ENCODE assay signal across 7 mouse cellular contexts in the genomic region with DNA sequence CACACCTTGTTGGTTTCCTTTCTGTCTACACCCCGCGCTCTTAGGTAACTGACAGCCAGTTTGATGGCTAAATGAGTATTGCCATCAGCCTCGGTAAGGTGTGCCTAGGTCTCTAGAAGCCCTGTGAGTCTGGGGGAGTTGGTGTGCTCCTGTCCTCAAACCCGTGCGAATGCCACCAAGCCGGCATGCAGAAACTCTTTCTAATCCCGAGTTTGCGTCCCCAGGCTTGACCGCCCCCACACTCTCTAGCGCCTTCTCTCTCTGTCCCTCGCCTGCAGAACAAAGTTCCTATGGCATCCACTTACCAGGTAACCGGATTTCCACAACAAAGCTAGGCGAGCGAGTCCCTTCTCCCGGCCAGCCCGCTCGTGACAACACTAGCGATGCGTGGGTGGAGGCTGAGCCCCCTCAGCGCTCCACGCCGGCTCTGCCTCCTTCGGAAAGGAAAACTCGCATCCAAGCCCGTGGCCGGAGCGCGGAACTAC. TPM values are rescaled to one million over a fixed set of nuclear protein-coding genes. Genes with fewer than 3 reads are reported as not detected.
A peak's percentile ranks its signal among the peaks of the same experiment; 100 is the strongest.
DNase-seq lines count a peak whose midpoint lies in the region; ATAC-seq and TF ChIP-seq lines count a peak whose summit lies in the region.

No protein-coding gene starts in this region.

- H3K4me1 ChIP-seq in lung, embryonic 14.5 days (ENCODE audit: insufficient read depth) = peaks cover 10% of the 10 kb centered on the region
- peaks cover 10% of the 10 kb centered on the region for H3K4me1 ChIP-seq in hindbrain, embryonic 11.5 days (replicated peaks; ENCODE audit: control insufficient read depth, insufficient read depth, low read length)

- H3K9me3 ChIP-seq in lung, embryonic 14.5 days (ENCODE audit: low read depth, low read length) = no peaks in the 10 kb centered on the region
- no peaks in the 10 kb centered on the region for H3K9me3 ChIP-seq in hindbrain, embryonic 11.5 days (ENCODE audit: control insufficient read depth, low read length)

- H3K27ac ChIP-seq in lung, embryonic 14.5 days (ENCODE audit: low read depth) = no peak overlapping the region
- no peak overlapping the region for H3K27ac ChIP-seq in hindbrain, embryonic 11.5 days (ENCODE audit: low read depth, low read length)
- H3K27ac ChIP-seq in macrophage = no peak overlapping the region

- no peaks in the 10 kb centered on the region for H3K79me2 ChIP-seq in macrophage (ENCODE audit: inconsistent target)

- no peak for DNase-seq in lung, embryonic 14.5 days
- no peak for DNase-seq in lung, postnatal 25 days (ENCODE audit: low spot score)
- peak; percentile 34 for DNase-seq in embryo, embryonic 11 days
- DNase-seq in hindbrain, embryonic 11.5 days (ENCODE audit: low spot score) = peak; percentile 69
- peak; percentile 19 for DNase-seq in thymus, postnatal 25 days
- DNase-seq in frontal cortex, postnatal 10 days (ENCODE audit: low spot score in 2 of 2) = no peak

- WGBS in lung, embryonic 14.5 days = under 1% methylated on average over 28 of the region's 28 CpGs
- WGBS in hindbrain, embryonic 11.5 days = under 1% methylated on average over 28 of the region's 28 CpGs
- under 1% methylated on average over 27 of the region's 28 CpGs for WGBS in macrophage (ENCODE audit: missing documents)

- no peaks in the 10 kb centered on the region for H3K36me3 ChIP-seq in lung, embryonic 14.5 days (ENCODE audit: insufficient read depth)
- H3K36me3 ChIP-seq in hindbrain, embryonic 11.5 days (ENCODE audit: control insufficient read depth, insufficient read depth, low read length) = no peaks in the 10 kb centered on the region
- no peaks in the 10 kb centered on the region for H3K36me3 ChIP-seq in macrophage (ENCODE audit: inconsistent target)

- no peak for TF ChIP-seq CTCF in lung, embryonic 14.5 days (IDR thresholded peaks at IDR 0.05; ENCODE audit: low read depth)

- H3K4me3 ChIP-seq in lung, embryonic 14.5 days (ENCODE audit: low read depth, low read length) = peak overlapping the region; percentile 54
- peak overlapping the region; percentile 36 for H3K4me3 ChIP-seq in hindbrain, embryonic 11.5 days (ENCODE audit: low read depth, low read length)
- H3K4me3 ChIP-seq in macrophage (ENCODE audit: inconsistent target) = peak overlapping the region; percentile 40

- peaks cover 15% of the 10 kb centered on the region for H3K27me3 ChIP-seq in lung, embryonic 14.5 days (ENCODE audit: insufficient read depth, low read length)
- H3K27me3 ChIP-seq in hindbrain, embryonic 11.5 days (ENCODE audit: control insufficient read depth, insufficient read depth, low read length) = peaks cover 16% of the 10 kb centered on the region

- H3K4me2 ChIP-seq in lung, embryonic 14.5 days = peak overlapping the region; percentile 99
- peak overlapping the region; percentile 72 for H3K4me2 ChIP-seq in hindbrain, embryonic 11.5 days (replicated peaks; ENCODE audit: low read depth, low read length)

- peak overlapping the region; percentile 55 for H3K9ac ChIP-seq in lung, embryonic 14.5 days
- H3K9ac ChIP-seq in hindbrain, embryonic 11.5 days (ENCODE audit: low read depth, low read length) = peak overlapping the region; percentile 31

- ATAC-seq in lung, embryonic 14.5 days (ENCODE audit: insufficient read depth) = 0 out of 2 replicates have a peak, but pooled peaks have one; percentile 2
- ATAC-seq in hindbrain, embryonic 11.5 days (ENCODE audit: low FRiP score) = 0 out of 2 replicates have a peak, but pooled peaks have one; percentile 12

RNA-seq across cellular contexts. Expression of a gene that starts 0.5 kb away (rescaled TPM):
- polyA plus RNA-seq in lung, embryonic 14.5 days (2014; fragmentation: Nextera tagmentation; extraction: Ambion mirVana) = 4.0 and 4.7 TPM in 2 replicates
- polyA plus RNA-seq in hindbrain, embryonic 11.5 days (2014; fragmentation: Nextera tagmentation; extraction: Ambion mirVana) = 2.3 and 2.9 TPM in 2 replicates
- total RNA-seq in macrophage (2018; cell fraction: chromatin; rRNA removed) = 10 to 100 TPM in 12 of 26 experiments, 1 to 10 TPM in 14; 1.4 to 19.9 (median 7.7) TPM
- 1 to 10 TPM in 13 of 26 experiments, under 1 TPM in 13; 0.34 to 3.1 (median 1.2) TPM for total RNA-seq in macrophage (2018; cell fraction: cytosol; rRNA removed)
- total RNA-seq in macrophage (2018; cell fraction: nucleus; rRNA removed) = 10 to 100 TPM in 9 of 26 experiments, 1 to 10 TPM in 13, under 1 TPM in 4; 0.22 to 24.8 (median 5.4) TPM
- 1.5 to 2.5 TPM (median 2.2 TPM) in 3 replicates for polyA plus RNA-seq in macrophage (2018)

Comparison
In these comparisons a context has a peak if more than half of its experiments do, and no peak if none do; other contexts are left out.
1. DNase-seq: peak in embryo, embryonic 11 days (single experiment), hindbrain, embryonic 11.5 days (single experiment) and thymus, postnatal 25 days (single experiment); none in lung, embryonic 14.5 days (single experiment), lung, postnatal 25 days (single experiment) and frontal cortex, postnatal 10 days (0 of 2).
2. Peak in every context shown above with its lines, with median percentiles within 50 percentile points of each other: H3K4me3 ChIP-seq.